Mouse (Mus musculus): ENCODE results near the gene Cyp2s1. TPM values are rescaled to one million over a fixed set of nuclear protein-coding genes. Genes with fewer than 3 reads are reported as not detected.

Cyp2s1 gene
- polyA plus RNA-seq, 1 experiment from 2014 or later: 4.6 TPM

GRCm38 (mm10) chr7:25780021-25780420, 36.7 kb downstream of the Cyp2s1 start:
- H3K9ac ChIP-seq (ENCODE audit: low read depth, low read length): no peak overlapping the region
- H3K4me2 ChIP-seq (ENCODE audit: low read length): no peak overlapping the region
- WGBS: 93% methylated on average over 5 of the region's 5 CpGs

GRCm38 (mm10) chr7:25768229-25768628, 48.5 kb downstream of the Cyp2s1 start:
- no peak for ATAC-seq
- Histone ChIP-seq H3K36me3 (ENCODE audit: control insufficient read depth, insufficient read depth, low read length) (no peaks in the 10 kb centered on the region), H3K4me3 (ENCODE audit: low read length) (no peak overlapping the region), H3K27ac (ENCODE audit: low read depth, low read length) (no peak overlapping the region), H3K9ac (ENCODE audit: low read depth, low read length) (no peak overlapping the region), H3K27me3 (replicated peaks; ENCODE audit: control insufficient read depth, insufficient read depth, low read length) (no peaks in the 10 kb centered on the region), H3K9me3 (ENCODE audit: control insufficient read depth, low read length) (no peaks in the 10 kb centered on the region), H3K4me2 (ENCODE audit: low read length) (no peak overlapping the region), H3K4me1 (ENCODE audit: control insufficient read depth, insufficient read depth, low read depth, low read length) (no peaks in the 10 kb centered on the region)
- WGBS: 90% methylated on average over 5 of the region's 5 CpGs

More at GRCm38 (mm10) chr7:25780021-25780420, 36.7 kb downstream of the Cyp2s1 start:
- ATAC-seq: no peak
- Histone ChIP-seq H3K27me3 (replicated peaks; ENCODE audit: control insufficient read depth, insufficient read depth, low read length) (no peaks in the 10 kb centered on the region), H3K27ac (ENCODE audit: low read depth, low read length) (no peak overlapping the region), H3K9me3 (ENCODE audit: control insufficient read depth, low read length) (no peaks in the 10 kb centered on the region), H3K36me3 (ENCODE audit: control insufficient read depth, insufficient read depth, low read length) (no peaks in the 10 kb centered on the region), H3K4me1 (ENCODE audit: control insufficient read depth, insufficient read depth, low read depth, low read length) (peaks cover 11% of the 10 kb centered on the region), H3K4me3 (ENCODE audit: low read length) (no peak overlapping the region)

GRCm38 (mm10) chr7:25766108-25766507, 50.6 kb downstream of the Cyp2s1 start:
- Histone ChIP-seq H3K27ac (ENCODE audit: low read depth, low read length) (no peak overlapping the region), H3K36me3 (ENCODE audit: control insufficient read depth, insufficient read depth, low read length) (no peaks in the 10 kb centered on the region), H3K4me1 (ENCODE audit: control insufficient read depth, insufficient read depth, low read depth, low read length) (no peaks in the 10 kb centered on the region), H3K27me3 (replicated peaks; ENCODE audit: control insufficient read depth, insufficient read depth, low read length) (no peaks in the 10 kb centered on the region), H3K4me3 (ENCODE audit: low read length) (no peak overlapping the region), H3K9ac (ENCODE audit: low read depth, low read length) (no peak overlapping the region), H3K4me2 (ENCODE audit: low read length) (no peak overlapping the region), H3K9me3 (ENCODE audit: control insufficient read depth, low read length) (no peaks in the 10 kb centered on the region)
- ATAC-seq: no peak
- 90% methylated on average over 6 of the region's 6 CpGs for WGBS

GRCm38 (mm10) chr7:25764221-25764620, 52.5 kb downstream of the Cyp2s1 start:
- Histone ChIP-seq H3K27me3 (replicated peaks; ENCODE audit: control insufficient read depth, insufficient read depth, low read length) (no peaks in the 10 kb centered on the region), H3K9ac (ENCODE audit: low read depth, low read length) (no peak overlapping the region), H3K4me3 (ENCODE audit: low read length) (no peak overlapping the region), H3K4me1 (ENCODE audit: control insufficient read depth, insufficient read depth, low read depth, low read length) (no peaks in the 10 kb centered on the region), H3K27ac (ENCODE audit: low read depth, low read length) (no peak overlapping the region), H3K36me3 (ENCODE audit: control insufficient read depth, insufficient read depth, low read length) (no peaks in the 10 kb centered on the region), H3K9me3 (ENCODE audit: control insufficient read depth, low read length) (no peaks in the 10 kb centered on the region), H3K4me2 (ENCODE audit: low read length) (no peak overlapping the region)
- ATAC-seq: no peak
- WGBS: 69% methylated on average over 5 of the region's 5 CpGs

- WGBS: 72% methylated on average over 11 of the region's 11 CpGs
- H3K27me3 ChIP-seq (replicated peaks; ENCODE audit: control insufficient read depth, insufficient read depth, low read length): no peaks in the 10 kb centered on the region
- no peak overlapping the region for H3K27ac ChIP-seq (ENCODE audit: low read depth, low read length)
- H3K4me2 ChIP-seq (ENCODE audit: low read length): no peak overlapping the region
- H3K9ac ChIP-seq (ENCODE audit: low read depth, low read length): no peak overlapping the region
- no peak overlapping the region for H3K4me3 ChIP-seq (ENCODE audit: low read length)
- no peaks in the 10 kb centered on the region for H3K4me1 ChIP-seq (ENCODE audit: control insufficient read depth, insufficient read depth, low read depth, low read length)
- H3K36me3 ChIP-seq (ENCODE audit: control insufficient read depth, insufficient read depth, low read length): no peaks in the 10 kb centered on the region
- H3K9me3 ChIP-seq (ENCODE audit: control insufficient read depth, low read length): no peaks in the 10 kb centered on the region
- ATAC-seq: no peak
Measured at GRCm38 (mm10) chr7:25763678-25764077, 53.0 kb downstream of the Cyp2s1 start.

- H3K27me3 ChIP-seq (replicated peaks; ENCODE audit: control insufficient read depth, insufficient read depth, low read length): no peaks in the 10 kb centered on the region
- no peak overlapping the region for H3K4me3 ChIP-seq (ENCODE audit: low read length)
- no peaks in the 10 kb centered on the region; the same call in 1 of the 2 replicates for H3K4me1 ChIP-seq (ENCODE audit: control insufficient read depth, insufficient read depth, low read depth, low read length)
- H3K9me3 ChIP-seq (ENCODE audit: control insufficient read depth, low read length): no peaks in the 10 kb centered on the region
- H3K4me2 ChIP-seq (ENCODE audit: low read length): no peak overlapping the region
- no peak overlapping the region for H3K27ac ChIP-seq (ENCODE audit: low read depth, low read length)
- ATAC-seq: no peak
- WGBS: 61% methylated on average over 10 of the region's 10 CpGs
- no peaks in the 10 kb centered on the region for H3K36me3 ChIP-seq (ENCODE audit: control insufficient read depth, insufficient read depth, low read length)
- no peak overlapping the region for H3K9ac ChIP-seq (ENCODE audit: low read depth, low read length)
Measured at GRCm38 (mm10) chr7:25761354-25761753, 55.4 kb downstream of the Cyp2s1 start.

- Histone ChIP-seq H3K27me3 (replicated peaks; ENCODE audit: control insufficient read depth, insufficient read depth, low read length) (no peaks in the 10 kb centered on the region), H3K27ac (ENCODE audit: low read depth, low read length) (peak overlapping the region; percentile 98), H3K9me3 (ENCODE audit: control insufficient read depth, low read length) (no peaks in the 10 kb centered on the region), H3K36me3 (ENCODE audit: control insufficient read depth, insufficient read depth, low read length) (no peaks in the 10 kb centered on the region), H3K9ac (ENCODE audit: low read depth, low read length) (peak overlapping the region; percentile 47), H3K4me2 (ENCODE audit: low read length) (peak overlapping the region; percentile 89), H3K4me1 (ENCODE audit: control insufficient read depth, insufficient read depth, low read depth, low read length) (peaks cover 19% of the 10 kb centered on the region), H3K4me3 (ENCODE audit: low read length) (peak overlapping the region; percentile 99)
- WGBS: under 1% methylated on average over 18 of the region's 18 CpGs
- ATAC-seq: peak; percentile 28
Measured at GRCm38 (mm10) chr7:25756011-25756410, 60.7 kb downstream of the Cyp2s1 start.

GRCm38 (mm10) chr7:25755468-25755833, 61.3 kb downstream of the Cyp2s1 start:
- 0% methylated on average over 15 of the region's 15 CpGs for WGBS
- H3K4me2 ChIP-seq (ENCODE audit: low read length): peak overlapping the region; percentile 89
- H3K27me3 ChIP-seq (replicated peaks; ENCODE audit: control insufficient read depth, insufficient read depth, low read length): no peaks in the 10 kb centered on the region
- H3K9ac ChIP-seq (ENCODE audit: low read depth, low read length): peak overlapping the region; percentile 47
- no peaks in the 10 kb centered on the region for H3K9me3 ChIP-seq (ENCODE audit: control insufficient read depth, low read length)
- ATAC-seq: peak; percentile 56
- H3K27ac ChIP-seq (ENCODE audit: low read depth, low read length): peak overlapping the region; percentile 98
- H3K36me3 ChIP-seq (ENCODE audit: control insufficient read depth, insufficient read depth, low read length): no peaks in the 10 kb centered on the region
- H3K4me1 ChIP-seq (ENCODE audit: control insufficient read depth, insufficient read depth, low read depth, low read length): peaks cover 19% of the 10 kb centered on the region
- peak overlapping the region; percentile 99 for H3K4me3 ChIP-seq (ENCODE audit: low read length)

GRCm38 (mm10) chr7:25754738-25755467, 61.8 kb downstream of the Cyp2s1 start, which contains the start of gene Hnrnpul1:
Hnrnpul1 (minus strand) TSS chr7:25754757.
- peak within 1 kb of the TSS; percentile 99 for H3K9ac ChIP-seq (ENCODE audit: low read depth, low read length)
- H3K27me3 ChIP-seq (replicated peaks; ENCODE audit: control insufficient read depth, insufficient read depth, low read length): no peaks in the 10 kb centered on the region
- H3K4me3 ChIP-seq (ENCODE audit: low read length): peak within 1 kb of the TSS; percentile 99
- H3K27ac ChIP-seq (ENCODE audit: low read depth, low read length): peak within 1 kb of the TSS; percentile 98
- peaks cover 19% of the 10 kb centered on the region for H3K4me1 ChIP-seq (ENCODE audit: control insufficient read depth, insufficient read depth, low read depth, low read length)
- peaks cover 3% of the 10 kb centered on the region for H3K36me3 ChIP-seq (ENCODE audit: control insufficient read depth, insufficient read depth, low read length)
- no peaks in the 10 kb centered on the region for H3K9me3 ChIP-seq (ENCODE audit: control insufficient read depth, low read length)
- H3K4me2 ChIP-seq (ENCODE audit: low read length): peak within 1 kb of the TSS; percentile 96
- WGBS: under 1% methylated on average over 55 of the region's 55 CpGs
- ATAC-seq: peak; percentile 96
